Mouse (Mus musculus): ENCODE measurements at regions not wholly inside any gene's neighbourhood (a gene's known extent, or its start where the extent isn't known, plus 50 kb on each side); places are given as distances from the start of the nearest gene placed in this dataset.

- H3K27ac ChIP-seq, result no peak overlapping the region
- H3K4me3 ChIP-seq, result no peak overlapping the region
- ATAC-seq (ENCODE audit: low FRiP score), result no peak
- WGBS, result 29% methylated on average over 6 of the region's 6 CpGs
- no peaks in the 10 kb centered on the region for H3K9me3 ChIP-seq (replicated peaks)
- no peak overlapping the region for H3K9ac ChIP-seq
- no peaks in the 10 kb centered on the region; the same call in 1 of the 2 replicates for H3K27me3 ChIP-seq
- H3K36me3 ChIP-seq, result no peaks in the 10 kb centered on the region
- H3K4me1 ChIP-seq, result no peaks in the 10 kb centered on the region
- H3K4me2 ChIP-seq (replicated peaks), result no peak overlapping the region
These were observed 326.9 kb downstream of the Mtx2 start for GRCm38 (mm10) chr2:75152477-75152990.

- Histone ChIP-seq H3K4me1 (no peaks in the 10 kb centered on the region), H3K4me2 (replicated peaks) (no peak overlapping the region), H3K36me3 (no peaks in the 10 kb centered on the region), H3K4me3 (no peak overlapping the region), H3K27ac (no peak overlapping the region), H3K27me3 (no peaks in the 10 kb centered on the region), H3K9me3 (replicated peaks) (no peaks in the 10 kb centered on the region), H3K9ac (no peak overlapping the region)
- ATAC-seq (ENCODE audit: low FRiP score), result no peak
- WGBS, result 78% methylated on average over 3 of the region's 3 CpGs
These were observed 328.8 kb downstream of the Mtx2 start for GRCm38 (mm10) chr2:75154448-75154847.

GRCm38 (mm10) chr2:75158581-75158980 is 333.0 kb downstream of the Mtx2 start:
- H3K9ac ChIP-seq, result no peak overlapping the region
- WGBS, result 84% methylated on average over 3 of the region's 3 CpGs
- H3K27ac ChIP-seq, result no peak overlapping the region
- H3K27me3 ChIP-seq, result no peaks in the 10 kb centered on the region
- ATAC-seq (ENCODE audit: low FRiP score), result no peak
- no peaks in the 10 kb centered on the region for H3K4me1 ChIP-seq
- no peak overlapping the region for H3K4me2 ChIP-seq (replicated peaks)
- no peak overlapping the region for H3K4me3 ChIP-seq
- H3K9me3 ChIP-seq (replicated peaks), result no peaks in the 10 kb centered on the region
- H3K36me3 ChIP-seq, result no peaks in the 10 kb centered on the region

- WGBS, result 89% methylated on average over 14 of the region's 14 CpGs
- H3K27ac ChIP-seq, result no peak overlapping the region
- H3K36me3 ChIP-seq, result no peaks in the 10 kb centered on the region
- H3K27me3 ChIP-seq, result no peaks in the 10 kb centered on the region
- no peak overlapping the region for H3K4me2 ChIP-seq (replicated peaks)
- H3K9me3 ChIP-seq (replicated peaks), result no peaks in the 10 kb centered on the region
- H3K9ac ChIP-seq, result no peak overlapping the region
- H3K4me1 ChIP-seq, result no peaks in the 10 kb centered on the region
- no peak overlapping the region for H3K4me3 ChIP-seq
- ATAC-seq (ENCODE audit: low FRiP score), result no peak
These were observed 335.5 kb downstream of the Mtx2 start for GRCm38 (mm10) chr2:75161075-75161474.

- ATAC-seq (ENCODE audit: low FRiP score), result no peak
- Histone ChIP-seq H3K27me3 (no peaks in the 10 kb centered on the region), H3K9ac (no peak overlapping the region), H3K4me2 (replicated peaks) (no peak overlapping the region), H3K4me3 (no peak overlapping the region), H3K27ac (no peak overlapping the region), H3K36me3 (no peaks in the 10 kb centered on the region), H3K4me1 (no peaks in the 10 kb centered on the region), H3K9me3 (replicated peaks) (no peaks in the 10 kb centered on the region)
- WGBS, result 87% methylated on average over 4 of the region's 4 CpGs
These were observed 339.4 kb downstream of the Mtx2 start for GRCm38 (mm10) chr2:75164987-75165386.

- H3K4me2 ChIP-seq (replicated peaks), result no peak overlapping the region
- H3K4me3 ChIP-seq, result no peak overlapping the region
- H3K9ac ChIP-seq, result no peak overlapping the region
- H3K36me3 ChIP-seq, result no peaks in the 10 kb centered on the region
- H3K9me3 ChIP-seq (replicated peaks), result no peaks in the 10 kb centered on the region
- ATAC-seq (ENCODE audit: low FRiP score), result no peak
- peaks cover 2% of the 10 kb centered on the region; the same call in 1 of the 2 replicates for H3K27me3 ChIP-seq
- H3K27ac ChIP-seq, result no peak overlapping the region
- H3K4me1 ChIP-seq, result no peaks in the 10 kb centered on the region
- 68% methylated on average over 5 of the region's 5 CpGs for WGBS
These were observed 350.7 kb downstream of the Mtx2 start for GRCm38 (mm10) chr2:75176267-75176666.

- Histone ChIP-seq H3K4me2 (replicated peaks) (no peak overlapping the region), H3K27ac (no peak overlapping the region), H3K9me3 (replicated peaks) (no peaks in the 10 kb centered on the region), H3K36me3 (no peaks in the 10 kb centered on the region), H3K9ac (no peak overlapping the region), H3K27me3 (peaks cover 2% of the 10 kb centered on the region; the same call in 1 of the 2 replicates), H3K4me1 (no peaks in the 10 kb centered on the region), H3K4me3 (no peak overlapping the region)
- WGBS, result 66% methylated on average over 4 of the region's 4 CpGs
- no peak for ATAC-seq (ENCODE audit: low FRiP score)
These were observed 357.7 kb downstream of the Mtx2 start for GRCm38 (mm10) chr2:75183293-75183692.

- Histone ChIP-seq H3K4me3 (no peak overlapping the region), H3K27ac (no peak overlapping the region), H3K9me3 (replicated peaks) (no peaks in the 10 kb centered on the region), H3K27me3 (no peaks in the 10 kb centered on the region), H3K4me1 (no peaks in the 10 kb centered on the region), H3K9ac (no peak overlapping the region), H3K4me2 (replicated peaks) (no peak overlapping the region), H3K36me3 (no peaks in the 10 kb centered on the region)
- WGBS, result 68% methylated on average over 7 of the region's 7 CpGs
- no peak for ATAC-seq (ENCODE audit: low FRiP score)
These were observed 377.1 kb downstream of the Mtx2 start for GRCm38 (mm10) chr2:75202587-75203220.

- 0 out of 2 replicates have a peak overlapping the region, but pooled peaks have one; percentile 19 for H3K27ac ChIP-seq
These were observed 383.5 kb downstream of the Mtx2 start for GRCm38 (mm10) chr2:75208821-75209758.

GRCm38 (mm10) chr2:75209790-75210583 is 384.4 kb downstream of the Mtx2 start:
- Histone ChIP-seq H3K4me1 (peaks cover 12% of the 10 kb centered on the region; the same call in 1 of the 2 replicates), H3K27me3 (no peaks in the 10 kb centered on the region), H3K9me3 (replicated peaks) (no peaks in the 10 kb centered on the region), H3K4me2 (replicated peaks) (no peak overlapping the region), H3K36me3 (no peaks in the 10 kb centered on the region), H3K4me3 (no peak overlapping the region), H3K9ac (no peak overlapping the region), H3K27ac (0 out of 2 replicates have a peak overlapping the region, but pooled peaks have one; percentile 19)
- ATAC-seq (ENCODE audit: low FRiP score), result no peak; the same call in 1 of the 2 replicates
- 71% methylated on average over 17 of the region's 17 CpGs for WGBS

More at GRCm38 (mm10) chr2:75208821-75209758, 383.5 kb downstream of the Mtx2 start:
- Histone ChIP-seq H3K36me3 (no peaks in the 10 kb centered on the region), H3K4me2 (replicated peaks) (peak overlapping the region; percentile 21; the same call in 1 of the 2 replicates), H3K4me1 (peaks cover 12% of the 10 kb centered on the region; the same call in 1 of the 2 replicates), H3K9ac (no peak overlapping the region), H3K4me3 (no peak overlapping the region), H3K9me3 (replicated peaks) (no peaks in the 10 kb centered on the region), H3K27me3 (no peaks in the 10 kb centered on the region)
- 58% methylated on average over 27 of the region's 27 CpGs for WGBS
- no peak for ATAC-seq (ENCODE audit: low FRiP score)

- no peaks in the 10 kb centered on the region for H3K27me3 ChIP-seq
- no peak overlapping the region for H3K4me3 ChIP-seq
- H3K4me1 ChIP-seq, result peaks cover 9% of the 10 kb centered on the region
- WGBS, result 94% methylated on average over 5 of the region's 5 CpGs
- no peak overlapping the region for H3K4me2 ChIP-seq (replicated peaks)
- no peak overlapping the region for H3K27ac ChIP-seq
- H3K9ac ChIP-seq, result no peak overlapping the region
- H3K9me3 ChIP-seq (replicated peaks), result no peaks in the 10 kb centered on the region
- no peaks in the 10 kb centered on the region for H3K36me3 ChIP-seq
- no peak for ATAC-seq (ENCODE audit: low FRiP score)
These were observed 391.3 kb downstream of the Mtx2 start for GRCm38 (mm10) chr2:75216931-75217330.

Data from hindbrain, embryonic 12.5 days (tissue).